Mouse (Mus musculus): ENCODE measurements at regions not wholly inside any gene's neighbourhood (a gene's known extent, or its start where the extent isn't known, plus 50 kb on each side); places are given as distances from the start of the nearest gene placed in this dataset.

- no peak for DNase-seq
Measured at GRCm38 (mm10) chr1:4687605-4688004, 120.1 kb upstream of the Gm37988 start.

GRCm38 (mm10) chr1:4689096-4689495, 118.6 kb upstream of the Gm37988 start:
- peak; percentile 12 for DNase-seq

DNA sequence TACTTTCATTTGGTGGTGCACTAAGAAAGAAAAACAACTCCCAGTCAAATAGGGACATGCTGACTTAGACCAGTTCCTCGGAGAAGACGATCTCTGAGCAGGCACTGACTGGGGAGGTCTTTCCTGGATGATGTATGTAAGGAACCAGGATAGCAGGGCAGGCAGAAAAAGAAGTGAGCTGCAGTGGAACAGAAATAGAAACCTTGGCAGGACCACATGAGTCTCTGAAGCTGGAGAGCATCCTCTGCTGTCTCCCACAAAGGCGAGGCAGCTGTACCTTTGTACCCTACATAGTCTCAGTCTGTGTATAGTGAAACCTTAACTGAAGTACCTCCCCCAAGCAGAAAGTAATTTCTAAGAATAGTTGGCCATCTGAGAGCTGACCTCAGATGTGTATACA, 104.4 kb upstream of the Gm37988 start:
- no peak for DNase-seq

DNA sequence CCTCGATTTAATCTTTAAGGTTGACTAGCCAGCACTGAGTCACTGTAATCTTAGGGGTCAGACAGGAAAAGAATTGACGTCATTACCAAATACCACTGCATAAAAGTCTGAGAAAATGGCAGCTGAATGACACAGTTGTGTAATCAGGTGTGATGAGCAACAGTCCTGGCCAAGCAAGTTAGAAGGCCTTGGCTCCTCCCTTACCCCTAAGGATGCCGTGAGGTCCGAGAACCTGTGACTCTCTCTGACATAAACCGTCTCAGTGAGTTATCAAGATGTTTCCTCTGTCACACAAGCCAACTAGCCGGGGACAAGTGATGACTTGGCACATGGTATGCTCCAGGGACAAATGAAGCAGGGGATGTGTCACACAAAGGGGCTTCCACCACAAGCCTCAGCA, 101.5 kb upstream of the Gm37988 start:
- no peak for DNase-seq

GRCm38 (mm10) chr1:4722333-4722931, 85.3 kb upstream of the Gm37988 start:
- DNase-seq: peak; percentile 3
